Mouse (Mus musculus): Measurements from ENCODE around the gene Ctdsp2.

Gene Ctdsp2

GRCm38 (mm10) chr10:126963821-126964220 lies 14.7 kb upstream of the Ctdsp2 start:
- no peak for DNase-seq

GRCm38 (mm10) chr10:126971363-126972050 lies 7.0 kb upstream of the Ctdsp2 start:
- no peak for DNase-seq

- DNase-seq = no peak
Measured at GRCm38 (mm10) chr10:126972051-126972725, 6.3 kb upstream of the Ctdsp2 start.

GRCm38 (mm10) chr10:126972988-126973387 lies 5.5 kb upstream of the Ctdsp2 start:
- no peak for DNase-seq

- no peak for DNase-seq
Measured at GRCm38 (mm10) chr10:126975706-126976105, 2.8 kb upstream of the Ctdsp2 start.

- DNase-seq = no peak
Measured at GRCm38 (mm10) chr10:126977076-126977475, 1.4 kb upstream of the Ctdsp2 start.

GRCm38 (mm10) chr10:126979121-126979635 lies 661 bp downstream of the Ctdsp2 start:
- DNase-seq = peak; percentile 74

- DNase-seq = peak; percentile 65
Measured at GRCm38 (mm10) chr10:126979636-126980151, 1.2 kb downstream of the Ctdsp2 start.

- DNase-seq = peak; percentile 53
Measured at GRCm38 (mm10) chr10:126980221-126980932, 1.9 kb downstream of the Ctdsp2 start.

GRCm38 (mm10) chr10:126980933-126981530 lies 2.5 kb downstream of the Ctdsp2 start:
- DNase-seq = no peak

- DNase-seq = no peak
Measured at GRCm38 (mm10) chr10:126981746-126982145, 3.2 kb downstream of the Ctdsp2 start.

- no peak for DNase-seq
Measured at GRCm38 (mm10) chr10:126983193-126983725, 4.7 kb downstream of the Ctdsp2 start.

- DNase-seq = peak; percentile 30
Measured at GRCm38 (mm10) chr10:126984189-126985004, 5.9 kb downstream of the Ctdsp2 start.

- DNase-seq = no peak
Measured at GRCm38 (mm10) chr10:126985127-126985526, 6.6 kb downstream of the Ctdsp2 start.

- no peak for DNase-seq
Measured at GRCm38 (mm10) chr10:126985579-126985978, 7.1 kb downstream of the Ctdsp2 start.

GRCm38 (mm10) chr10:126986541-126986961 lies 8.0 kb downstream of the Ctdsp2 start:
- DNase-seq = no peak

GRCm38 (mm10) chr10:126987183-126988118 lies 8.9 kb downstream of the Ctdsp2 start:
- no peak for DNase-seq

- DNase-seq = no peak
Measured at GRCm38 (mm10) chr10:126988513-126989165, 10.1 kb downstream of the Ctdsp2 start.

GRCm38 (mm10) chr10:126990313-126991056 lies 12.0 kb downstream of the Ctdsp2 start:
- peak; percentile 95 for DNase-seq

All from thymus, postnatal 4 days (tissue).